Mouse (Mus musculus) myocyte (in vitro differentiated cells): ENCODE measurements at regions not wholly inside any gene's neighbourhood (a gene's known extent, or its start where the extent isn't known, plus 50 kb on each side); places are given as distances from the start of the nearest gene placed in this dataset.

ENCODE experiments used
- E2F4 ChIP-seq: IDR thresholded peaks from one replicate; pipeline ENCODE4 v1.6.1; 2011; ENCODE audit warnings: mild to moderate bottlenecking, control low read depth, moderate library complexity; ENCODE audit not compliant: insufficient read depth
- POLR2A ChIP-seq: IDR thresholded peaks from one replicate; pipeline ENCODE4 v1.6.1; 2011; ENCODE audit warnings: low read depth, mild to moderate bottlenecking, control low read depth, moderate library complexity; ENCODE audit not compliant: insufficient read length
- SRF ChIP-seq: IDR thresholded peaks from one replicate; pipeline ENCODE4 v1.6.1; 2011; ENCODE audit warnings: low read depth; ENCODE audit not compliant: control insufficient read depth, insufficient read length

DNA sequence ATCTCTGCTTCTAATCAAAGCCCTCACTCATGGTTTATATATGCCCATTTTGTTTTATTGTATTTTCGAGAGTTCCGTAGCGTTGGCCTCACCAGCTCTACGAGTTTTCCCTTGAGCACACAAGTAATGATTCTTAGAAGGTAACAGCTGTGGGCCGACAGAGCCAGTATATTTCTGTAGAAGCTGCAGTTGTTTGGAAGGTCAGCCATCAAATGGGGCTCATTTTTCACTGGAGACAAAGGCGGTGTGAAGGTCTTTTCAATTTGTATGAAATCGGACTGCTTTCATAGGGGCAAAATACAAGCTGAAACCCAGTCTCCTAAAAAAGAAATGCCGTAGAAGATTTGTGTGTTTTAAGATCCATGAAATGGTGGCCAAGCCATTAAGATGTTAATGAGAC is 307.9 kb downstream of the Qk start:
- TF ChIP-seq SRF (no peak), POLR2A (no peak), E2F4 (no peak)
